Mouse (Mus musculus) T-cell, adult 2 months (primary cell): ENCODE data around the gene Srf.
"Not testable (repeated sequence)": the region's sequence is repeated elsewhere in the genome, so short reads cannot be mapped to it uniquely, and the experiment has no call there.

Experiments used
- DNase-seq: peaks from one replicate; pipeline ENCODE4 v3.0.0; 2022; ENCODE audit warnings: low spot score

Gene Srf

DNA sequence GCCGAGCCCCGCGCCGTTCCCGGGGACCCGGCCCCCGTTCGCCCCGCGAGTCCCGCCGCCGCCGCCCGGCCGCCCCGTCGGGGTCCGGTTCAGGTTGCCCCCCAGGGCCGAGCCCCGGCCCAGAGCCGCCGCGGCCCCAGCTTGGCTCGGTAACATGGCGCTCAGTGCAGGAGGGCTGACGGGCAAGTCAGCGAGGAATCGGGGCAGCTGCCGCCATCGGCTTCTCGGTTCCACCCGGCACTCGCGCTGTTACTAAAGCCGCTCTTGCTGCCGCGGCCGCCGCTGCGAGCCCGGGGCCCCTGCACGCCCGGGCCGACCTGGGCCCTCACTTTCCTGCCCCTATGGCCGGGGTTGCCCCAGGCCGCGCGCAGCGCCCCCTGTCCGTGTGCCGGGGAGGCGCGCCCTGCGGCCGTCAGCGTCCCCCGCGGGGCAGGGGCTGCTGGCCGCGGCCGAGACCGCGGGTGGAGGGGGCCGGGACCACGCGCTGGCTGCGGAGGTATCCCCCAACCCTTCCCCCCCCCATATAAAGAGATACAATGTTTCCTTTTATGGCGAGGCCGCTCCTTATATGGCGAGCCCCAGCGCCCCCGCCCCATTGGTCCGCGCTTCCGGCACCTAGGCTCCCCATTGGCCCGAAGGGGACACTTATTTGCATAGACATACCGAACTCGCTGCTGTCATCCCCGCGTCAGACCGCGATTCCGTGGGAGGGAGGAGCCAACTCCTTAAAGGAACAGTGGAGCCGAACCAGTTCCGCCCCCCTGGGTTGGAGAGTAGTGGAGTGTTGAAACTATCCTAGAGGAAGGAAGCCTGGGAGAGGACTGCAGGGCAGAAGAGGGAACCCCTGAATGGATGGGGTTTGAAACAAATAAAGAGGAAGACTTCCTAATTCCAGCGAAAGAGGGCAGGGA, at the start of gene Srf:
Gene Srf, minus strand, starts transcription at position 503 of the 911 bp plus-strand sequence.
- DNase-seq, result peak; percentile 97

DNA sequence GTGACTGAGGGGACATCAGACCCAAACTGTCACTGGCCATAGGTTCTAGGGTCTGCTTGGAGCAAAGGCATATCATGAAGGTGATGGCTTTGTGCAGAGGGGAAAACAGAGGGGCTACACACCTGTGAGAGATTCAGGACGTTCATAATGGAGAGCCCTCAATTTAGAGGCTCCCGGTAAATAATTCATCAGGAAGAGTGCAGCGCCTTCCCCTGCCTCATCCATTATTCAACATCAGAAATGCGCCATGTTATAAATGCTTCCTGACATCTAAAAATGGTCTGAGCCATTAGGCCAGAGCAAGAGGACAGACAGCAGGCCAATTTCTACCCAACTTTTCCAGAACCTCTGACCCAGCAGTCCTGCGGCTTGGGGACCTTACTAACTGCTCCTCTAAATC, 49.2 kb upstream of the Srf start:
- no peak for DNase-seq

DNA sequence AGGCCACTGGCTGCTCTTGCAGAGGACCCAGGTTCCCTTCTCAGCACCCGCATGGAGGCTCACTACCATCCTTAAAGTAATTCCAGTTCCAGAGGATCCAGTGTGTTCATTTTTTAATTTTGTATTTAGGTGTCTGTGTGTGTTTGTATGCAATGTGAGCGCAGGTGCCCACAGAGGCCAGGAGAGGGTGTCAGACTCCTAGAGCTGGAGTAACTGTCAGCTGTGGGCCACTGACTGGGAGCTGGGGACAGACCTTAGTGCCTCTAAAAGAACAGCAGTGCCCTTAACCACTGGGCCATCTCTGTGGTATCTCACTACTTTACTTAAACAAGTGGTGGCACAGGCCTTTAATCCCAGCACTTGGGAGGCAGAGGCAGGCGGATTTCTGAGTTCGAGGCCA, 47.3 kb upstream of the Srf start:
- no peak for DNase-seq

DNA sequence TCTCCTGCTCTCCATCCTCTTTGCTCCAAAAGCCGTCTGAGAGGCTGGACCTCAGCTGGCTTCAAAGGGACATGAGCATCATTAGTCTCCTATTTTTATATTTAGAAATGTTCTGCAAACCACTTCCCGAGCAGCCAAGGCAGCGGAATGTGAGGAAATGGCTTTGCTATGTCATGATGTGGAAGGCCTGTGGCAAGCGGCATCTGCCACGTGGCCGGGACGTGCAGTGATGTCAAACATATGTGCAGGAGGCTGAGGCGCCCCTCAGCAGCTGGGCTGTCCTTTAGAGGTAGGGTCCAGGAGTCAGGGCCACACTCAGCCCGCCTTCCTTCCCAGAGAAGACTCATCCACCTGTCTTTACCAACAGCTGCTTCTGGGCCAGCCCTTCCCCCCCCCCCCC, 46.2 kb upstream of the Srf start:
- DNase-seq, result no peak

DNA sequence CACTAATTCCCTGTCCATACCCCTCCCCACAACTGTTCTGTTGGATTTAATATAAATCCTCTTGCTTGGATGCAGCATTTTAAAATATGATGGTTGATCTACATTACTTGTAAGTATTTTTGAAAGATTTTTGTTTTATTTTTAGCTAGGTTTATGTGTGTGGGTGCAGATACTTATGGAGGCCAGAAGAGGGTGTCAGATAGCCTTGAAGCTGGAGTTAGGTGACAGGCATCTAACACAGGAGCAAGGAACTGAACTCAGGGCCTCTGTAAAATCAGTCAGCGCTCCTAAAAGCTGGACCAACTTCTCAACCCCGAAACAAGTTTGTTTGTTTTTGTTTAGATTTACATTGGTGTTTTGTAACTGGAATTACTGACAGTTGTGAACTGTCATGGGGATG, 44.6 kb upstream of the Srf start:
- DNase-seq, result no peak

DNA sequence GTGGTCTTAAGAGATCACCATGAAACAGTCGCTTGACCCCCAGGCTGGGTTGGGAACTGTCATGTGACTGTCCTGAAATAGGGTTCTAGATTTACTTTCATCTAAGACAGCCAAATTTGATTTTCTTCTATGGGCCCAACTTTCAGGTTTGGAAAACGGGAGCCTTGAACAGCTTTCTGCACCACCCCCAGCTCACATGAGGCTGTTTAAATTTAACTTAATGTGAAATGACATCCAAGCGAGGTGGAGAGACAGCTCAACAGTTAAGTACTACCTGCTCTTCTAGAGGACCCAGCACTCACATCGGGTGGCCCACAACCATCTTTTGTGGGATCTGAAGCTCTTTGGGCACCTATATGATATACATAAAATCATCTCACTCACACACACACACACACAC, 43.0 kb upstream of the Srf start:
- DNase-seq, result no peak

DNA sequence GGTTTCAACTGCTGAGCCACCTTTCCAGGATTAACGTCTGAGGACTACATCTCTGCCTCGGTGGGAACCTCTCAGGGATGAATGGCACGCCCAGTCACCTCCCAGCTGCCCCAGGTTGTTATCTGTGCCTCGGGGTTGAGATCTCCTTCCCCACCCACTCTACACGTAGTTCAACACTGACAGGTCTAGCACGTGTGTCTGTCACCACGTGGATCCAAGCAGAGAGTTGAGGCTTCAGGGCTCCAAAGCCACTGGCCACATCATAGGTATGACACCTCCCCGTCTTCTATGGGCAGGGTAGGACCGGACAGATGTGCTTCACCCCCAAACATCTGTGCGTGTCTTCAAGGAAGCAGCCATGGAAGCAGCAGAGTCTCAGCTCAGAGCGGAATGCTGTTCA, 42.0 kb upstream of the Srf start:
- no peak for DNase-seq

DNA sequence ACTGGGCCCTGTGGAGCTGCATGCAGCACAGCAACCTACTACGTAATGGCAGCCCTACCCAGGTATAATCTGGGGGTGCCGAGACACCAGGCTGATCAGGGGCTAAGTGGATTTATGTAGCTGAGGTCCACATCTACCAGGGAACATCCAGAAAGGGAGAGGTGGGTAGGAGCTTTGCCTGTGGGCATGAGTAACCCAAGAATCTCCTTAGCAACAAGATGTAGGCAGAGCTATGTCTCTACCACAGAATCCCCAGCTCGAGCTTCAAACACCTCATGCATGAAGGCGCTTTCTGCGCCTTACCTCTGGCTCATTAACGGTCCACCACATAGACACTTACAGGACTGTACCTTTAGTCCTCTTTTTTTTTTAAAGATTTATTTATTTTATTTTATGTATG, 39.4 kb upstream of the Srf start:
- no peak for DNase-seq

DNA sequence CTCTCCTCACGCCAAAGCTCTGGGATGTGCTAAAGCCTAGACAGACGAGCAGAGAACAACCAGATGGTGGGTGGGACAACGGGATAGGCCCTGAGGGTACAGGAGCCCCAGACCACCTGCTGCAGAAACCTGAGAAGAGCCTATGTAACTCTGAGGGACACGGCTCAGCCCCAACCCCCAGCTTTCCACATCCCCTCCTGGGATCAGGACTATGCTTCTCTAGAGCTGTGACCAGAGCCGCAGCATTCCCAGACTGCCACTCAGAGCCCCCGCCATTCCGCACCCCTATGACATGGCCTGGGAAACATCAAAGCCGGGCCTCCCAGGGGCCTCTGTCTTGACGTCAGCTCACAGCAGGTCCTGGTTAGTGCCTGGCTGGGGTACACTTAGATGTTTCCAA, 38.6 kb upstream of the Srf start:
- DNase-seq, result no peak

DNA sequence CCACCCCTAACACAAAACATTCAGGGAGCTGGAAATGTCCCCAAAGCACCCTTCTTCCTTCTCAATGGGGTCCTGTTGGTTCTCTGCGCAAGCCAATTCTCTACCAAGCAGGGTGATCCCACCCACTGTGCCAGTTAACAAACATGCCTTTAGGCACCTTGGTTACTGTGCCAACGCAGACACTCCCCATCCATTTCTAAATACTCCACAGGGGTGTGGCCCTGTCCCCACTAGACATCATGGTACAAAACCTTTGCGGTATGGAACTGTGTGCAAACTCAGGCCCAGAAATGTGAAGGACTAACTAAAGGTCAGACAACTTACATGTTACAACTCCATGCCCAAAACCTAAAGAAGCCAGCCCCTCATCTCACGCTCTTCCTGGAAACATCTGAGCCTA, 37.1 kb upstream of the Srf start:
- DNase-seq, result no peak

DNA sequence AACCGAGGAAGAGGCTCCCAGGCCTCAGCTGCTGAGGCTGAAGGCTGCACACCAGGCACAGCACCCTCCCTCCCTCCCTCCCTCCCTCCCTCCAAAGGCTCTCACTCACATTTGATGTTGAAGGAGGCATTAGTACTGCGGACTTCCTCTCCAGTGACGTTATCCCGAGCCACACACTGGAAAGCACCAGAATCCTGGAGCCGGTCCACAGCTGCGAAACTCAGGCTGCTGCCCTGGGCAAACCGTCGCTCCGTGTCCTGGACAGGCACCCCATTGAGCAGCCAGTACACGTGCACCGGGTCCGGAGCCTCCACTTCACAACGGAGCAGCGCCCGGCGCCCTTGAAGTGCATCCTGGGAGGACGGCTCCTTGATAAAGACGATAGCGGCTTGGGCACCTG, 35.4 kb upstream of the Srf start:
- DNase-seq, result no peak

DNA sequence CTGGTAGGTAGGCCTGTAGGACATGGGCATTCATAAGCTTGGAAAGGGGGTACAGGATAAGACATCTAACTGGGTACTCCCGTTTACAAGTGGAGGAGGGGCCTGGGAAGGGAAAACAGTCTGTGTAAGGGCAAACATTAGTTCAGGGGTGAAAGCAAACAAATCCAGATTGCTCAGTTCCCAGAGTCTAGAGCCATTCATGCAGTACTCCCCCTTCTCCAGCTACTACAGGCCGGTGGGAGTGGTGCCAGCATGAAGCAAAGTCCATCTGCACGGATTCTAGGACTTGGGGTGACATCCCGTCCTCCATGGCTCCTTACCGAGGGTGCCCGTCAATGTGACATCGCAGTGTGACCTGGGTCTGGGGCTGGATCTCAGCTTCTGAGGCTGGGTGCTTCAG, 34.5 kb upstream of the Srf start:
- no peak for DNase-seq

DNA sequence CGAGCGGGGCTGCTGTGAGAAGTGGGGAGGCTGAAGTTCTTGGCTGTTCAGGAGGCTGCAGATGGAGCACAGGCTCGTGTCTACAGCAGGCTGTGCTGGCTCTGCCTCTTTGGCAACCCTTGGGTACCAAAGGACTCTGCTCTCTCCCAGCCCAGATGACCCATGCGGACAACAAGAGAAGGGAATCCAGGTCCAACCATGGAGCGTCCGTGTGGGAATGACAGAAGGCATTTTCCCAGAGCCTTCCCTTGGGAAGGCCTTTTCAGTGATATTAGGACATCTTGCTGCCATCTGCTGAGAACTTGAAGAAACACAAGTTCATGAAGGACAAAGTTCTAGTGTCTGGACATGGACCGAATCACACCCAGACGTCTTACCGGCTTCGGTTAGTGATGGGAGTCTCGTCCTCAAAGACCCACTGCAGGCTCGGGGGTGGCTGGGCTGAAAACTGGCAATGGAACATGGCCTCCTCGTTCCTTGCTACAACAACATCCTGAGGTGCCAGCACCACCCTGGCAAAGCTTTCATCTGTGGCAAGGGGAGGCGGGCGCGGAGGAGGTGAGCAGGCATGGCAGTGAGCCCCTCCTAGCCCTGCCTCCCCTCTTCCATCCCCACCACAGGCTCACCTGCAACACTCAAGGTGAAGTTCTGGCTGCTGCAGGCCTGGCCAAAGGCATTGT, 33.8 kb upstream of the Srf start:
- DNase-seq, result no peak

DNA sequence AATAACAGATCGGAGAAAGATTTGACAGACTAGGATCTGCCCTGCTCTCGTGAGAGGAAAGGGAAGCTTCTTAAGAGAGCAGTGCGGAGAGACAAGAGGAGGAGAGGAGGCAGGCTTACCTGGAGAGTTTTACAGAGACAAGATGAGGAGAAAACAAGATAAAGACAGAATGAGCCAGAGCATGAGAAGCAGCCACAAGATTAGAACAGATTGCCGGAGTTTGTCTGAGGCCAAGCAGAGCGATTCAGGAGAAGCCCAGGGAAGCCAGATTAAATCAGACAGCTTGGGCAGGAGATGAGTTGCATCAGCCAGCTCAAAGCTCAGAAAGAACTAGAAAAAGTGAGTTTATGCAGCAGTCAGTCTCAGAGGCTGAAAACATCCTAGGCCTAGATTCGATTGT, 32.9 kb upstream of the Srf start:
- no peak for DNase-seq

DNA sequence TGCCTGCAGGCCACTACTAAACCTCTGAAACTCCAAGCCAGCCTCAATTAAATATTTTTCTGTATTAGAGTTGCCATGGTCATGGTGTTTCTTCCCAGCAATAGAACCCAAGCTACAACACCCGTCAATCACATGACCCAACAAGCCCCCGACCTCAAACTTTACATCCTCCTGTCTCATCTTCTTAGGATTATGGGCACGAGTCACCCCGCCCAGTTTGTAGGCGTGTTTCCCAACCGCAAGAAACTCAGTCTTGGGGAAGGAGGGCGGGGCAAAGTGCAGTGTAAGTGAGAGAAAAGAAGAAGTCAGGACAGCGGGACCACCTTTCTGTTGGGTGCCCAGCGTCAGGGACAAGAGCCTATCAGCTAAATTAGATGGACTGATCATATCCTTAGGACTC, 32.2 kb upstream of the Srf start:
- no peak for DNase-seq

DNA sequence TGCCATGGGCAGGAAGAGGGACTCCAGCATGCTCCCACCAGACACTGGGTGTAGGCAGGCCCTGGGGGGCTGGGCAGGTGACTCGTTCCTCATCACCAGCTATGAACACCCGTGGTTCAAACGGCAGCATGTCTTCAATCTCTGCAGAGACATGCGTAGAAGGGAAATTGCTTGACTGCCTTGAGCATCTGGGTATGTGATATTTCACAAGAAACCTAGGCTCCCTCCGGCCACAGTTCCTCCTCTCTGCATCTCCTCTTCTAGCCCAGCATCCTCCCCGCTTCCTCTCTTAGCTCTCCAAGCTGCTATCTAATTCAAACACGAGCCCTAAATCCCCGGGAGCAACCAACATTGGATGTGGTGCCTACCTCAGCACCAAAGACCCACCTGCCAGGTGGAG, 30.4 kb upstream of the Srf start:
- DNase-seq, result no peak

DNA sequence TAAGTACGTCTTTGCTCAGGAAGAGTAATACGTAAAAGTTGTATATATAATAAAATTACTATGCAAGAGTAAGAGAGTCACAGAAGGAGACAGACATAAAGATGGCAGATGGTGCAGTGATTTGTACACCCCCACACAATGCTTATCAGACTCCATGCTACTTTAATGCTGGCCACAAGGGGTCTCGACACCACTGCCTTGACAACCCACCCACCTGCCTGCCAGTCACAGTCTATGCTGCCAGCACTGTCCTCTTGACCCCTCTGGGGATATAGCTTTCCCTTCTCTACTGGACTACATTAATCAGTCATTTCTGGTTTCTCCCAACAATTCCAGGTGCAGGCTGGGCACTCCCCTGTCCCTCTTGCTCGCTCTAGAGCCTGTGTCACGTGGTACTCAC, 22.7 kb upstream of the Srf start:
- DNase-seq, result no peak

DNA sequence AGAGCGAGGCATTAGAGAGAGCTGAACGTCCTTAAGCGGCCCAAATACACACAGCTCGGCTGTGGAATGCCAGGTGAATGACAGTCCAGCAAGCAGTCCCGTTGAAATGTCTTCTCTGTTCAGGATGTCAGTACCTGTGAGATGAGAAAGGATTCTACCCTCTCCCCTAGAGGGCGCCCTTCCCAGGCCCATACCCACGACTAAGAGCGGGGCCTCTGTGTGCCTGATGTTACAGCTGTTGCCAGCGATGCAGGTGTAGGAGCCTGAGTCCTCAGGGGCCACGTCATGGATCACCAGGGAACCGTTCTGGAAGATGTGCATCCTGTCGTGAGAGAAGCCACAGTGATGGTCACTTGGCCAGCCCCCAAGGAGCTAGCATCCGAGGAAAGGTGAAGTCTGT, 20.1 kb upstream of the Srf start:
- peak; percentile 27 for DNase-seq

DNA sequence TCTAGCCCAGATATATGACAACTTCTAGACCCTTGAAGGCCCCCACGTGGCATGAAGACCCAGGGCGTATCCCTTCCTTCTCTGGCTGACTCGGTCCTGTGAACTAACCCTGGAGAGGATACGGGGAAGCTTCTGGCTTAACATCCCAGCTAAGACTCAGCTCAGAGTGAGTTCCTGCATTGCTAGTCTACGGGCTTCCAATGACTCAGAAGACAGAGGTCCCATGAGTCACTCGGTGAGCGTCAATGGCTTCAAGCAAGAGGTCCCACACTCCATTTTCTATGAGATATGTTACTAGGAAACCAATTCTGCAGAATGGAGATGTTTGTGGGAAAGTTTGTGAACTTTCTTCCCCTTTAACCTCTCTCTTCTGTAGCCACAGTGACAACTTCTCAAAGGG, 18.6 kb upstream of the Srf start:
- DNase-seq, result no peak

DNA sequence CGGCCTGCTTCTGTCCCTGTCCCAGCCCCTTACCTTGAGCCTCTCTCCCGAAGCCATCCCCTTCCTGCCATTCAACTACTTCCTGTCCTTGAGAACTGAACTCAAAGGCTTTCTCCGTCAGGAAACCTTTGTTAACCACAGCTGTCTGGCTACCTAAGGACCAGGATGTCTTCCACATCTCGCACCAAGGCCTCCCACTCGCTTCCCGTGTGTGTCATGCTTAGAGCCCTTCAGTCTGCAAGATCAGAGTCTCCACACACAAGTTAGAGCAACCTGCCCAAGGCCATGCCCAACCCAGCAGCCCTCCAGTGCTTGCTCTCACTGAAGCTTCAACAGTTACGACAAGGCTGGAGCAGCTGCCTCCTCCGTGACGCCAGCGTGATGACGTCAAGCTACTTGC, 15.0 kb upstream of the Srf start:
- no peak for DNase-seq

DNA sequence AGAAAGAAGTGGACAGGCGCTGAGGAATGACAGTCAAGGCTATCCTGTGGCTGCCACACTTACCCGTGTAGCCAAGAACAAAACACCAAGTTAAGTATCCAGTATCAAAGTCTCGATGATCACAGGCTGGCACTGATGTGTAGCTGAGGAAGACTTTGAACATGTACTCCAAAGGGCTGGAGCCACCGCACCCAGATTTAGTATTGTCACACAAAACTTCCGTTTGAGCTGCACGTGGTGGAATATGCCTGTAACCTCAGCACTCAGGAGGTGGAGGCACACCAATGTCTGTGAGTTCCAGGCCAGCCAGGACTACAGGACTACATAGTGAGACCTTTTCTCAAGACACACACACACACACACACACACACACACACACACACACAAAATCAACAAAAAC, 3.2 kb upstream of the Srf start:
- DNase-seq, result peak; percentile 34

DNA sequence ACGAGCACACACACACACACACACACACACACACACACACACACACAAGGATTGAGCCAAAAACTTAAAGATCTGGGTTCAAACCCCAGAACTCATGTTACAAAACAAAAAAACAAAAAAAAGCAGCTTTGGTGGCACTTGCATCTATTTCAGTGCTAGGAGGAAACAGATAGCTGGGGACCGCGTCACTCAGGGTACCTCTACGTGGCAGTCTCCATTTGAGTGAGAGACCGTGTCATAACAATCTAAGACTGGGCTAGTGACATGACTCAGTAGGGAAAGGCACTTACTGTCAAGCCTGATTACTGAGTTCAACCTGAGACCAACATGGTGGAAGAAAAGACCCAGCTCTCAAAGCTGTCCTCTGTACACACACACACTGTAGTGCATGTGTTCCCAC, 2.2 kb upstream of the Srf start:
- no peak for DNase-seq

DNA sequence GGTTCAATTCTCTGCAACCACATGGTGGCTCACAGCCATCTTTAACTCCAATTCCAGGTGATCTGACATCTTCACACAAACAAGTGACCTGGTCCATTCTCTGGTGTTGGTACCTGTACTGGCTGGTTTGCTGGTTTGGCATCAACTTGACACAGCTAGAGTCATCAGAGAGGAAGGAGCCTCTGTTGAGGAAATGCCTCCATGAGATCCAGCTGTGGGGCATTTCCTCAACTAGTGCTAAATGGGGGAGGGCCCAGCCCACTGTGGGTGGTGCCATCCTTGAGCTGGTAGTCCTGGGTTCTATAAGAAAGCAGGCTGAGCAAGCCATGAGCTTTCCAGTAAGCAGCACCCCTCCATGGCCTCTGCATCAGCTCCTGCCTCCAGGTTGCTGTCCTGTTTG, 1.3 kb upstream of the Srf start:
- not testable (repeated sequence) for DNase-seq

DNA sequence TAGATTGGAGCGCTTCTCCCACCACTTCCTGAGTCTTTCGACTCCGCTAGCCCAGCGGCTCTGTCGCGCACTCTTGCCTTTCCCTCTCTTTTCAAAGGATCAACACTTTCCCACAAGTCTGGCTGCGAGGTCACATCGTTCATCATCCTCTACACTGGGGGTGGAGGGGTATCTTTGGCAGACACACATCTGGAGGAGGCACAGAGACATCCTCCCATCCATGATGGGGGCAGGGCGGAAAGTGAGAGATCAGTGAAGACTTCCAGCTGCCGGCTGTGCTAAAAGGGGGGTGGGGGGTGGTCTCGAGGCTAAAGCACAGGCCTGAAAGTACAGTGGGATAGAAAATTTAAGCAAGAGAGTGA, 590 bp upstream of the Srf start:
- no peak for DNase-seq
